Mouse (Mus musculus) forebrain, embryonic 10.5 days (tissue): ENCODE measurements at regions not wholly inside any gene's neighbourhood (a gene's known extent, or its start where the extent isn't known, plus 50 kb on each side); places are given as distances from the start of the nearest gene placed in this dataset.
A peak's percentile ranks its signal among the peaks of the same experiment; 100 is the strongest.
"Not testable (repeated sequence)": the region's sequence is repeated elsewhere in the genome, so short reads cannot be mapped to it uniquely, and the experiment has no call there.

Experiments
- DNase-seq: peaks from one replicate; pipeline ENCODE4 v3.0.0-alpha.2; 2017; ENCODE audit warnings: low spot score; ENCODE audit errors: extremely low spot score
- H3K27ac ChIP-seq: fragments of 300-500 bp; sonication (generic); 2 replicates; pipeline ENCODE4 v1.5.1; 2016; ENCODE audit warnings: mild to moderate bottlenecking
- H3K27me3 ChIP-seq: fragments of 300-500 bp; sonication (generic); 2 replicates; pipeline ENCODE4 v1.6.1; 2016; ENCODE audit warnings: mild to moderate bottlenecking; ENCODE audit not compliant: poor library complexity, severe bottlenecking
- H3K36me3 ChIP-seq: fragments of 300-500 bp; sonication (generic); replicated peaks from 2 replicates; pipeline ENCODE4 v1.6.1; 2016; ENCODE audit warnings: mild to moderate bottlenecking, moderate library complexity
- H3K4me1 ChIP-seq: fragments of 300-500 bp; sonication (generic); 2 replicates; pipeline ENCODE4 v1.6.1; 2016
- H3K4me3 ChIP-seq: fragments of 300-500 bp; sonication (generic); 2 replicates; pipeline ENCODE4 v1.5.1; 2016; ENCODE audit warnings: mild to moderate bottlenecking, moderate library complexity
- H3K9me3 ChIP-seq: fragments of 300-500 bp; sonication (generic); 2 replicates; pipeline ENCODE4 v1.6.1; 2016; ENCODE audit warnings: mild to moderate bottlenecking, moderate library complexity
- WGBS: fragments of 180-500 bp; shearing (Covaris S2); methylation state at CpG from one replicate; pipeline ENCODE4 v1.1.7; 2016; 5-methylcytosine and 5-hydroxymethylcytosine counted together

GRCm38 (mm10) chr5:68252671-68253070 lies 221.0 kb downstream of the Grxcr1 start:
- 25% methylated on average over 8 of the region's 8 CpGs for WGBS

GRCm38 (mm10) chr5:68253476-68253875 lies 221.8 kb downstream of the Grxcr1 start:
- Histone ChIP-seq H3K4me1 (no peaks in the 10 kb centered on the region), H3K27ac (no peak overlapping the region), H3K4me3 (no peak overlapping the region), H3K9me3 (no peaks in the 10 kb centered on the region), H3K36me3 (no peaks in the 10 kb centered on the region), H3K27me3 (no peaks in the 10 kb centered on the region)
- WGBS, result 76% methylated on average over 1 of the region's 1 CpGs
- DNase-seq, result no peak

More at GRCm38 (mm10) chr5:68252671-68253070, 221.0 kb downstream of the Grxcr1 start:
- Histone ChIP-seq H3K36me3 (no peaks in the 10 kb centered on the region), H3K9me3 (no peaks in the 10 kb centered on the region), H3K27ac (no peak overlapping the region), H3K27me3 (no peaks in the 10 kb centered on the region), H3K4me1 (no peaks in the 10 kb centered on the region), H3K4me3 (no peak overlapping the region)
- DNase-seq, result peak; percentile 48

- Histone ChIP-seq H3K27ac (no peak overlapping the region), H3K4me3 (no peak overlapping the region), H3K4me1 (no peaks in the 10 kb centered on the region), H3K27me3 (no peaks in the 10 kb centered on the region), H3K9me3 (no peaks in the 10 kb centered on the region), H3K36me3 (no peaks in the 10 kb centered on the region)
- no peak for DNase-seq
- 78% methylated on average over 2 of the region's 2 CpGs for WGBS
Measured at GRCm38 (mm10) chr5:68254111-68254510, 222.5 kb downstream of the Grxcr1 start.

- Histone ChIP-seq H3K27me3 (no peaks in the 10 kb centered on the region), H3K4me1 (no peaks in the 10 kb centered on the region), H3K36me3 (no peaks in the 10 kb centered on the region), H3K27ac (no peak overlapping the region), H3K4me3 (no peak overlapping the region), H3K9me3 (no peaks in the 10 kb centered on the region)
- WGBS, result 93% methylated on average over 3 of the region's 3 CpGs
- DNase-seq, result no peak
Measured at GRCm38 (mm10) chr5:68264206-68264605, 232.6 kb downstream of the Grxcr1 start.

- DNase-seq, result no peak
- 90% methylated on average over 3 of the region's 3 CpGs for WGBS
- Histone ChIP-seq H3K4me3 (no peak overlapping the region), H3K4me1 (no peaks in the 10 kb centered on the region), H3K27me3 (no peaks in the 10 kb centered on the region), H3K9me3 (no peaks in the 10 kb centered on the region), H3K36me3 (no peaks in the 10 kb centered on the region), H3K27ac (no peak overlapping the region)
Measured at GRCm38 (mm10) chr5:68274271-68274670, 242.6 kb downstream of the Grxcr1 start.

- no peaks in the 10 kb centered on the region for H3K4me1 ChIP-seq
- no peak overlapping the region for H3K4me3 ChIP-seq
- no peaks in the 10 kb centered on the region for H3K9me3 ChIP-seq
- H3K27me3 ChIP-seq, result no peaks in the 10 kb centered on the region
- DNase-seq, result no peak
- H3K36me3 ChIP-seq, result no peaks in the 10 kb centered on the region
- 89% methylated on average over 5 of the region's 5 CpGs for WGBS
- no peak overlapping the region for H3K27ac ChIP-seq
Measured at GRCm38 (mm10) chr5:68275558-68276263, 244.1 kb downstream of the Grxcr1 start.

GRCm38 (mm10) chr5:68295774-68296173 lies 264.1 kb downstream of the Grxcr1 start:
- not testable (repeated sequence) for DNase-seq, H3K27me3 ChIP-seq, H3K36me3 ChIP-seq, H3K9me3 ChIP-seq, H3K27ac ChIP-seq, H3K4me1 ChIP-seq, H3K4me3 ChIP-seq
- 83% methylated on average over 2 of the region's 2 CpGs for WGBS

GRCm38 (mm10) chr5:68313187-68313586 lies 281.6 kb downstream of the Grxcr1 start:
- Histone ChIP-seq H3K27ac (no peak overlapping the region), H3K9me3 (no peaks in the 10 kb centered on the region), H3K4me3 (no peak overlapping the region), H3K4me1 (peaks cover 7% of the 10 kb centered on the region), H3K27me3 (no peaks in the 10 kb centered on the region), H3K36me3 (no peaks in the 10 kb centered on the region)
- DNase-seq, result no peak
- 52% methylated on average over 3 of the region's 3 CpGs for WGBS

GRCm38 (mm10) chr5:68318979-68319378 lies 287.3 kb downstream of the Grxcr1 start:
- Histone ChIP-seq H3K4me1 (no peaks in the 10 kb centered on the region), H3K36me3 (no peaks in the 10 kb centered on the region), H3K27ac (no peak overlapping the region), H3K4me3 (no peak overlapping the region), H3K27me3 (no peaks in the 10 kb centered on the region), H3K9me3 (no peaks in the 10 kb centered on the region)
- DNase-seq, result no peak

GRCm38 (mm10) chr5:68326998-68327593 lies 295.5 kb downstream of the Grxcr1 start:
- Histone ChIP-seq H3K4me3 (no peak overlapping the region), H3K27ac (no peak overlapping the region), H3K9me3 (no peaks in the 10 kb centered on the region), H3K36me3 (no peaks in the 10 kb centered on the region), H3K27me3 (no peaks in the 10 kb centered on the region), H3K4me1 (no peaks in the 10 kb centered on the region)
- WGBS, result 98% methylated on average over 2 of the region's 2 CpGs
- no peak for DNase-seq

GRCm38 (mm10) chr5:68329311-68329710 lies 297.7 kb downstream of the Grxcr1 start:
- WGBS, result 85% methylated on average over 3 of the region's 3 CpGs
- Histone ChIP-seq H3K27me3 (no peaks in the 10 kb centered on the region), H3K4me1 (no peaks in the 10 kb centered on the region), H3K27ac (no peak overlapping the region), H3K36me3 (no peaks in the 10 kb centered on the region), H3K4me3 (no peak overlapping the region), H3K9me3 (no peaks in the 10 kb centered on the region)
- DNase-seq, result no peak

GRCm38 (mm10) chr5:68329828-68330227 lies 298.2 kb downstream of the Grxcr1 start:
- H3K9me3 ChIP-seq, result no peaks in the 10 kb centered on the region
- no peak overlapping the region for H3K27ac ChIP-seq
- 77% methylated on average over 2 of the region's 2 CpGs for WGBS
- no peaks in the 10 kb centered on the region for H3K36me3 ChIP-seq
- no peak overlapping the region for H3K4me3 ChIP-seq
- DNase-seq, result no peak
- no peaks in the 10 kb centered on the region for H3K4me1 ChIP-seq
- H3K27me3 ChIP-seq, result no peaks in the 10 kb centered on the region

GRCm38 (mm10) chr5:68350921-68351320 lies 319.3 kb downstream of the Grxcr1 start:
- 73% methylated on average over 2 of the region's 2 CpGs for WGBS
- no peaks in the 10 kb centered on the region for H3K9me3 ChIP-seq
- DNase-seq, result no peak
- H3K4me1 ChIP-seq, result no peaks in the 10 kb centered on the region
- no peak overlapping the region for H3K27ac ChIP-seq
- H3K4me3 ChIP-seq, result no peak overlapping the region
- H3K27me3 ChIP-seq, result no peaks in the 10 kb centered on the region
- H3K36me3 ChIP-seq, result no peaks in the 10 kb centered on the region
